Mouse (Mus musculus) small intestine, adult 2 months (tissue): Measurements from ENCODE around the gene Pm20d1. TPM values are rescaled to one million over a fixed set of nuclear protein-coding genes. Genes with fewer than 3 reads are reported as not detected.
A peak's percentile ranks its signal among the peaks of the same experiment; 100 is the strongest.

Experiments used
- H3K27ac ChIP-seq: fragments of 200-500 bp; 2 replicates; pipeline ENCODE4 v1.5.1; 2012; ENCODE audit warnings: low read depth, low read length, control low read depth, inconsistent platforms; ENCODE audit not compliant: insufficient read depth
- H3K27me3 ChIP-seq: fragments of 200-500 bp; 2 replicates; pipeline ENCODE4 v1.6.1; 2012; ENCODE audit warnings: mild to moderate bottlenecking, moderate library complexity, low read length, inconsistent platforms; ENCODE audit not compliant: control insufficient read depth, insufficient read depth
- H3K36me3 ChIP-seq: fragments of 200-500 bp; 2 replicates; pipeline ENCODE4 v1.6.1; 2012; ENCODE audit warnings: mild to moderate bottlenecking, low read length, control low read depth, inconsistent platforms; ENCODE audit not compliant: control insufficient read depth, insufficient read depth
- H3K4me1 ChIP-seq: fragments of 200-500 bp; 2 replicates; pipeline ENCODE4 v1.6.1; 2012; ENCODE audit warnings: low read length, inconsistent platforms, mixed read lengths; ENCODE audit not compliant: control insufficient read depth, insufficient read depth, insufficient read length
- H3K4me3 ChIP-seq: fragments of 200-500 bp; 2 replicates; pipeline ENCODE4 v1.5.1; 2012; ENCODE audit warnings: low read depth, mild to moderate bottlenecking, control low read depth, inconsistent platforms, low read length, moderate library complexity
- CTCF ChIP-seq: fragments of 200-500 bp; IDR thresholded peaks from 2 replicates; pipeline ENCODE4 v1.5.1; 2012; ENCODE audit warnings: low read depth, mild to moderate bottlenecking, control low read depth, inconsistent platforms, low read length, moderate library complexity, mixed read lengths; ENCODE audit not compliant: insufficient replicate concordance, insufficient read length; ENCODE audit errors: extremely low read depth
- POLR2A ChIP-seq: fragments of 200-500 bp; IDR thresholded peaks from 2 replicates; pipeline ENCODE4 v1.6.1; 2012; ENCODE audit warnings: low read depth, mild to moderate bottlenecking, control low read depth, inconsistent platforms, low read length, moderate library complexity
- WGBS: fragments of 180-500 bp; shearing (Covaris S2); methylation state at CpG from one replicate; pipeline ENCODE4 v1.1.7; 2018; 5-methylcytosine and 5-hydroxymethylcytosine counted together
- polyA plus RNA-seq: library from polyadenylated mRNA; depleted of rRNA; stranded (reverse); fragments of >200 nt; gene quantifications from 2 replicates; pipeline ENCODE4 v1.2.3, GENCODE M21; 2012

Gene Pm20d1
- polyA plus RNA-seq, 1 experiment, result 33.0 TPM

DNA sequence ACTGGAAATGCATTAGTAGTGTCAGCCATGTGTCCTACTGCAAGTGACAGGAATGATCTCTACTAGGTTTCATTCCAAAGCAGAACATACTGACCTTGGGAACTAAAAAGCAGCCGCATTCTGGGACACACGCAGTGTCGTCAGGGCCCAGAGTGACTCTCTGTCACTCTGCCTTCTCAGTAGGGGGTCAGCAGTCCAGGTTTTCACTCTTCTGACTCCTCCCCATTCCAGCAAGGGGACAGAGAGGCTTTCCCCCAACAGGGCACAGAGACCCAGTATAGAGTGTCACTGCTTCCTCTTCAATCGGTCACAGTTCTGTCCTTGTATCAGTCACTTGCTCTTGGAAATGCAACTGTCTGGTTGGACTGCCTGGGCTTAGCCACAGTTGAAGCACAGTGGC is 45.0 kb downstream of the Pm20d1 start:
- no peaks in the 10 kb centered on the region for H3K4me1 ChIP-seq
- TF ChIP-seq CTCF, result no peak
- TF ChIP-seq POLR2A, result no peak
- no peak overlapping the region for H3K4me3 ChIP-seq
- no peaks in the 10 kb centered on the region for H3K27me3 ChIP-seq
- 90% methylated on average over 4 of the region's 4 CpGs for WGBS
- peaks cover 18% of the 10 kb centered on the region for H3K36me3 ChIP-seq
- no peak overlapping the region for H3K27ac ChIP-seq

DNA sequence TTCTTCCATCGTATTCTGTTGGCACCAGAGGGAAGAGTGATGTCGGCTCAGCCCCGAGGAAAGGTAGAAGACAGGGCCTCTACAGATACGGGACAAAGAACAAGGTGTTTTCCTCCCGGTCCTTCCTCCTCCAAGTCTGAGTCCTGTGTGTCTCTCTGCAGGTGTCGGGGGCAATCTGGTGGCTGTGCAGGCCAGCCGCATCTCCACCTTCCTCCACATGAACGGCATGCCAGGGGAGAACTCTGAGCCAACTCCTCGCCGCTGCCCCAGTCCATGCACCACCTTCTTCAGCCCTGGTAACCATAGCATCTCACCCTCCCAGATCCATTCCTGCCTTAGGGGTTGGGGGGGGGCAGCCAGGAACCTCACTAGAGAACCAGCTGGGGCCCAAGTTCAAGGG is 46.6 kb downstream of the Pm20d1 start:
- Histone ChIP-seq H3K36me3 (peaks cover 22% of the 10 kb centered on the region), H3K4me1 (no peaks in the 10 kb centered on the region), H3K4me3 (no peak overlapping the region), H3K27ac (no peak overlapping the region), H3K27me3 (no peaks in the 10 kb centered on the region)
- 91% methylated on average over 10 of the region's 10 CpGs for WGBS
- TF ChIP-seq POLR2A, result no peak
- TF ChIP-seq CTCF, result no peak

DNA sequence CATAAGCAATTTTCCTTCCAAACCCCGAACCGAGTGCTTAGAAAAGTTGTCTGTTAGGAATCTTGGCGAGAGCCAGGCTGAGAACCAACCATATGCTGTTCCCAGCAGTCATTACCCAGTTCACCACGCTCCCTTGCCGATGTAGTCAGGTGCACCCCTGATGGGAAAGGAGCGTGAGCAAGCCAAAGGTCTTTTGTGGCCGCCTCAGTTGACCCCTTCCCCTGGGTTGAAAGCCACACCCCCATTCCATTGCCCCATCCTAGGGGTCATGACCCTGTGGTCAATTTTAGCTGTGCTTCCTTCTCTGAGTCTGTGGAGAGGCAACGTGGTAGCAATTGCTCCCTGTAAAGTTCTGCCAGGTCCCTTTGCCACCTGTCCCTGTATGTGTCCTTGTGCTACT is 47.7 kb downstream of the Pm20d1 start:
- peaks cover 22% of the 10 kb centered on the region for H3K36me3 ChIP-seq
- no peaks in the 10 kb centered on the region for H3K4me1 ChIP-seq
- 75% methylated on average over 8 of the region's 8 CpGs for WGBS
- H3K27ac ChIP-seq, result no peak overlapping the region
- H3K4me3 ChIP-seq, result no peak overlapping the region
- no peaks in the 10 kb centered on the region for H3K27me3 ChIP-seq
- TF ChIP-seq POLR2A (no peak), CTCF (no peak)

DNA sequence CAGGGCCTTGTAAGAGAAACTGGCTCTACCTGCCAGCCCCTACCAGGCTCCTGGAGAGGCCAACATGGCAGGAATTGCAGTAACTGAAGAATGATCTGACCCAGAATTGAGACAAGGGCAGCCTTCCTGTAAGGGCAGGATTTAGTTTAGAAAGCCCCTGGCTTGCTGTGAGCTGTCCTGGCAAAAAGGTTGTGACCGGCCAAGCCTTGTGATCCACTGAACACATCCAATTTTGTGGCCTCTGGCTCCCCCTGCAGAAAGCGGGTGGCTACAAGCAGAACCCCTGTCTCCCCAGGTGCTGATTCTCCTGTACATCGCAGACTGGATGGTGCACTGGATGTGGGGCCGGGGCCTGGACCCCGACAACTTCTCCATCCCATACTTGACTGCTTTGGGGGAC is 49.1 kb downstream of the Pm20d1 start:
- Histone ChIP-seq H3K4me3 (no peak overlapping the region), H3K36me3 (peaks cover 20% of the 10 kb centered on the region), H3K4me1 (no peaks in the 10 kb centered on the region), H3K27ac (no peak overlapping the region), H3K27me3 (no peaks in the 10 kb centered on the region)
- TF ChIP-seq POLR2A (no peak), CTCF (peak; percentile 56)
- WGBS, result 74% methylated on average over 5 of the region's 5 CpGs

DNA sequence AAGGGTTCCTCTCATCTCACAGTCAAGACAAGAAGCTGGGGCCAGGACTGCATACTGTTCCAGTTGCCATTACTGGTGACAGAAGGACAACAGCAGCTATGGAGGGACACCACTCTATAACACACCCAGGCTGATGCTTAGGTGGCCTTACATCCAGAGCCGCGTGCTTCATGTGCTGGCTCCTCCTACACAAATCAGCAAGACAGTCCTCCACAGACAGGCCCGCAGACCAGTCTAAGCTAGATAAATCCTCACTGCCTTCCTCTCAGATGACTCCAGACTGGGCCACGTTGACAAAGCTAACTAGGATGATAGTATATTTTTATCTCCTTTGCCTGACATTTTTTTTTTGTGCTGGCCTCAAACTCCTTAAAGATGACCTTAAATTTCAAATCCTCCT is 64.6 kb downstream of the Pm20d1 start:
- H3K27ac ChIP-seq, result no peak overlapping the region
- WGBS, result 77% methylated on average over 4 of the region's 4 CpGs
- H3K36me3 ChIP-seq, result no peaks in the 10 kb centered on the region
- TF ChIP-seq CTCF (no peak), POLR2A (no peak)
- H3K4me3 ChIP-seq, result no peak overlapping the region
- H3K27me3 ChIP-seq, result no peaks in the 10 kb centered on the region
- no peaks in the 10 kb centered on the region for H3K4me1 ChIP-seq

DNA sequence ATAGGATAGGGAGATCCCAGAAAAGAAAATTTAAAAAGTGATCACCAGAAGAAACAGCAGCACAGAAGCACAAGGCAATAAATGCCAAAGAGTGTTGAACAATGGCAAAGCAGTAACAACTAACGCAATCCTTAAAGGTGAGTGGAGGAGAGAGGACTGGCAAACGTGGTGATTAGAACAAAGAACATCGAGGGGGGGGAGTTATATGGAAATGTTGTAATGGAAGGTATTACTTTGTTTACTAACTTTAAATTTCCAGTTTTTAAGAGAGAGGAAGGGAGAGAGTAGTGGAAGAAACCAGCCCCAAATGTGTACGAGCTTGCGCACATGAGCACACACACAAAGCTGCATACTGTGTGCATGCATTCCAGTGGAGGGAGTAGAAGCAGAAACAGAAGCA is 68.4 kb downstream of the Pm20d1 start:
- no peak for TF ChIP-seq POLR2A
- no peak for TF ChIP-seq CTCF
- no peaks in the 10 kb centered on the region; the same call in 1 of the 2 replicates for H3K4me1 ChIP-seq

DNA sequence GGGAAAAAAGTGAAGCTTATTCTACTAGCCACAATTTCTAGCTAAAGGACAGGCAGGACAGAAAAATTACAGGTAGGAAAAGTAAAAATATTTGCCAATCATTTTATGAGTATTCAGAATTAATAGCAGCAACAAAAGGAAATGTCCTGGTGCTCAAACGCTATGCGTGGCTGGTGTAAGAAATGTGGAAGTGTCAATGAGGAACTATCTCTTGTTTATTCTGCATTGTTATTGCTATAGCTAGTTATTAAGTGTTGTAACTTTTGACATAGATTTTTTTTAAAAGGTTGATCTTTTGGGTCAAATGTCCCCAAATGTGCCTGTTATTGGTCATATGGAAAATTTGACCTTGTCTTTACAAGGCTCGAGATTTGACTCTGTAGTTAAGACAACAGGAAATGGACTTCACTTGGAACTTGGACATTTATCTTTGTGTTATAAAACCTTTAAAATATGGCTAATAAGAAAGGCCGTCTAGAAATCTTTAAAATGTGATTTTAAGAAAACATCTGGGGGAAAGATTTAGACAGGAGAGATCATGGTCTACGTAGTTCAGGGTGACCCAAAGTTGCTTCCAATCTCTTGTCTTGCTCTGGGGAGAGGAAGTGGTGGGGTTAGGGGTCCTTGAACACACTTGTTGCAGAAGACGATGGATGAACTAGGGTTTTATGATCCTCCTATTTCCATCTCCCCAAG is 69.3 kb downstream of the Pm20d1 start:
- Histone ChIP-seq H3K36me3 (no peaks in the 10 kb centered on the region), H3K4me3 (no peak overlapping the region), H3K4me1 (no peaks in the 10 kb centered on the region; the same call in 1 of the 2 replicates), H3K27ac (no peak overlapping the region), H3K27me3 (no peaks in the 10 kb centered on the region)
- no peak for TF ChIP-seq CTCF
- no peak for TF ChIP-seq POLR2A
- 66% methylated on average over 6 of the region's 6 CpGs for WGBS

More for the DNA sequence above, 68.4 kb downstream of the Pm20d1 start:
- H3K27ac ChIP-seq, result no peak overlapping the region
- no peak overlapping the region for H3K4me3 ChIP-seq
- 80% methylated on average over 5 of the region's 5 CpGs for WGBS
- no peaks in the 10 kb centered on the region for H3K36me3 ChIP-seq
- no peaks in the 10 kb centered on the region for H3K27me3 ChIP-seq

DNA sequence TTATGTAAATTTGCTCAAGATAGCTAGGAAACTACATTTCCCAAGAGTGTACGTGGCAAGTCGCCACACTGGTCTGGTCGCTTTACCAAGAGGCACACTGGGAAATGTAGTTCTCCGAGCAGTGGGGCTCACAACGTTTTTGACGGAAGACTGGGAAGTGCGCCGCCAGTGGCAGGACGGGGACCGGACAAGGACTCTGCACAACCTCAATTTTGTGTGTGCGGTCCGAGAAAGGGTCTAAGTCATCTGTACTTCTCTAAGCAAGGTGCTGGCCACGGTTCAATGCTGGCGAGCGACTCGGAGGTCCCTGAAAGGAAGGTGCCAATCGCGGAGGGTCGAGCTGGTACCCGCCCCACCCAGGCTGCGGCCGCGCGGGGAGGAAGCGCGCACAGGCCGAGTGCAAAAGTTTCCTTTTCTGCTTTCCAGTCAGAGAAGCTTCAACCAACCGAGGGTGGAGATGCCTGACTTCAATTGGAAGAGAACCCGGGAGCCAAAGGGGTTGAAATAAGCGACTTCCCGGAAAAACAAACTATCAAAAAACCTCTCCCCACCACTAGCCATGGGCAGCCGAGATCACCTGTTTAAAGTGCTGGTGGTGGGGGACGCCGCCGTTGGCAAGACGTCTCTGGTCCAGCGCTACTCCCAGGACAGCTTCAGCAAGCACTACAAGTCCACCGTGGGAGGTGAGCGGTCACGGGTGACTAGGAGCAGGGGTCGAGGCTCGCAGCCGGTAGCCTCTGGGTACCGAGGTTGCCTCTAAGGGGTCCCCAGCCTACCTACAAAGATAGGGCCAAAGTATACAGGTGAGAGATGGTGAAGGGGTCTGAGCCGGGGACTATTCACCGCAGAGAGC is 70.1 kb downstream of the Pm20d1 start, which contains the start of gene Rab29:
Gene Rab29 (plus strand): TSS at position 132 of the 853 bp plus-strand sequence.
- Histone ChIP-seq H3K36me3 (peaks cover 5% of the 10 kb centered on the region; the same call in 1 of the 2 replicates), H3K4me3 (peak within 1 kb of the TSS; percentile 95), H3K4me1 (no peaks in the 10 kb centered on the region; the same call in 1 of the 2 replicates), H3K27me3 (no peaks in the 10 kb centered on the region), H3K27ac (peak within 1 kb of the TSS; percentile 57; the same call in 1 of the 2 replicates)
- TF ChIP-seq CTCF (peak; percentile 90; the same call in 1 of the 2 replicates), POLR2A (no peak; the same call in 1 of the 2 replicates)
- under 1% methylated on average over 46 of the region's 46 CpGs for WGBS
